Mouse (Mus musculus) layer of hippocampus, postnatal 25 days (tissue): ENCODE measurements around the gene Slc27a4. TPM values are rescaled to one million over a fixed set of nuclear protein-coding genes. Genes with fewer than 3 reads are reported as not detected.

ENCODE experiments used
- DNase-seq, 2 experiments: peaks; one replicate each; pipeline ENCODE4 v3.0.0; 2022; ENCODE audit warnings: mixed read lengths in 2 of 2, low spot score in 1 of 2; ENCODE audit errors: extremely low spot score in 1 of 2
- total RNA-seq, 2 experiments: library from RNA; stranded (reverse); gene quantifications; 2 replicates each; pipeline ENCODE4 v1.2.3; 2021

The Slc27a4 gene
- total RNA-seq, 2 experiments from 2014 or later: 74.1 to 76.7 TPM

DNA sequence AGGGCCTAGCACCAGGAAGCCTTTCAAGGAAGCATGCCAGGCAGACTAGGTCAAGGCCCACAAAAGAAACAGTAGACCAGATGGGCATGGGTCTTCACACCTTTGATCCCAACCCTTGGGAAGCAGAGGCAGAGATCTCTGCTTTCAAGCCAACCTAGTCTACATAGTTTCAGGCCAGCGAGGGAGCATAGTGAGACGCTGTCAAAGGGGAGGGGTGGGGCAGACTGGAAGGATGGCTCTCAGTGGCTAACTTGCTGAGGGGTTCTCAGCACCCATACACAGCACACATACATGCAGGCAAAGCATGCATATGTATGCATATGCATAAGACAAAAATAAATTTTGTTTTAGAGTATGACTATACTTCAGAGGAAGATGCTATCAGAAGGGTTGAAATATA, 16.9 kb downstream of the Slc27a4 start:
- no peak for DNase-seq

- DNase-seq: peak; percentile 47 to 57
Measured at GRCm38 (mm10) chr2:29820025-29820817, 17.8 kb downstream of the Slc27a4 start, which contains the start of gene Urm1. TSS of gene Urm1 (plus strand) at chr2:29820075.

GRCm38 (mm10) chr2:29826318-29826925, 24.0 kb downstream of the Slc27a4 start:
- DNase-seq: no peak

GRCm38 (mm10) chr2:29826926-29827708, 24.7 kb downstream of the Slc27a4 start:
- DNase-seq: peak; percentile 78 to 81

- DNase-seq: no peak
Measured at GRCm38 (mm10) chr2:29827709-29828024, 25.2 kb downstream of the Slc27a4 start.

DNA sequence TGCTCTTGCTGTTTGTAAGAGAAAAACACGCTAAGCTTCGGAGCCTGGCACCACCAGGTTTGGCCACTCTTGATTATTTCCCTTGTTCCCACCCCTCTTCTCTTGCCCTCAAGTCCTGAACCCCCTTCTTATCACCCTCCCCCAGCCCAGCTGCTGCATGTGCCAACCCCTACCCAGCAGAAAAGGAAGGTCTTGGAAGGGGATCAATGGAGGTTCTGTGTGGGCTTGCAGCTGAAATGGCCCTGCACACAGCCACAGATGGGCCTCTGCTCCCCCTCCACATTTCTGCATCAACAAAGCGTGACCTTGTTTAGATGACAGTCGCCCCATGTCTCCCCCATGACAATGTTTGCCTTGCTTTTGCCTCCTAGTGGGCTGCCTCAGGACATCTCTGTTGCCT, 28.7 kb downstream of the Slc27a4 start:
- DNase-seq: no peak

DNA sequence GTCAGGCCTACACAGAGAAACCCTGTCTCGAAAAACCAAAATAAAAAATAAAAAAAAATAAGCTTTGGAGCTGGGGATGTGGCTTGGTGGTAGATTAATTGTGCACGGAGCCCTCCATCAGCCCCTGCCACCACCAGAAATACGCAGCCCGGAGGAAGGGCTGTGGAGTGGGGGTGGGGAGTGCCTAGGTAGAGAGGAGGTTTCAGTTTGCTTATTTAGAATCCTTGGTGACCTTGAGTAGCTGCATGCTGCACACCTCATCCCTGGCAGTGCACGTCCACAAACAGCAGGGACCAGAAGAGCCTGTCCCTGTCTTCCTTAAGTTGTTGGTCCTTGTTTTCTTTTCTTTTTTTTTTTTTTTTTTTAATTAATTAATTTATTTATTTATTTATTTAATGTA, 31.4 kb downstream of the Slc27a4 start:
- DNase-seq: no peak

GRCm38 (mm10) chr2:29835391-29835899, 33.0 kb downstream of the Slc27a4 start:
- no peak for DNase-seq

DNA sequence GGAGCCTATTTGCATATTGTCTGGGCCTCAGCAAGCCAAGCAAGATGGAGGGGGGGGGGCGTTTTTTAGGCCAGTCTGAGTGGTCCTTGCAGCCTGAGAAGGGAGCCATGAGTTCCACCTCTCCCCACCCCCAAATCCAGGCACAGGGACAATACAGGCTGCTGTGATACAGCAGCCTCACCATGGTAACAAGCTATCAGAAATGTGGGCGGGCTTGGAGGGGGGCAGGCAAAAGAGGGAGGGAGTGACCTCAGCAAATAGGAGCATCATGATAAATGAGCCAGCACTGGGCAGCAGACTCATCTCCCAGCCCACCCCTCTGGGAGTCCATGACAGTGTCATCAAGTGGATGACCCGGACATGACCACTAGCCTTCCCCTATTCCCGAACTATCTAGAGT, 37.0 kb downstream of the Slc27a4 start:
- no peak for DNase-seq

GRCm38 (mm10) chr2:29843231-29844105, 41.0 kb downstream of the Slc27a4 start:
- DNase-seq: no peak

- no peak for DNase-seq
Measured at GRCm38 (mm10) chr2:29844115-29844514, 41.7 kb downstream of the Slc27a4 start.

DNA sequence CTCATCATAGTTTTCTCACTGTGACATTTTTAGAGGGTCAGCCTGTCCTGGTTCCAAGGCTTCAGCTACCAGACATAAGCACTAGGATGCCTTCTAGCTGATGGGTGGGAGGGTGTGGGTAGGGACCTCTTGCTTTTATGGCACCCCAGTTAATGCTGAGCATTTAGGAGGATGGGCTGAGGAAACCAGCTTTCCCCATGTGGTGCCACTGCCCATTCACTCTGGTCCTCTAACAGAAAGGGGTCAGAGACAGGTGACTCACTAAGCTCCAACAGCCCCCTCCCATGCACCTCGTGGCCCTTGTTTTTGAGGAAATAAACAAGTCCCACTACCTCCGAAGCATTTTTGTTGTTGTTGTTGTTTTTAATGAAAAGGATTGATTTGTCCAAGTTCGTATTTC, 42.2 kb downstream of the Slc27a4 start:
- no peak for DNase-seq

GRCm38 (mm10) chr2:29845636-29846035, 43.2 kb downstream of the Slc27a4 start:
- DNase-seq: no peak

GRCm38 (mm10) chr2:29846061-29846853, 43.8 kb downstream of the Slc27a4 start:
- no peak for DNase-seq

GRCm38 (mm10) chr2:29846911-29847310, 44.5 kb downstream of the Slc27a4 start:
- no peak for DNase-seq

DNA sequence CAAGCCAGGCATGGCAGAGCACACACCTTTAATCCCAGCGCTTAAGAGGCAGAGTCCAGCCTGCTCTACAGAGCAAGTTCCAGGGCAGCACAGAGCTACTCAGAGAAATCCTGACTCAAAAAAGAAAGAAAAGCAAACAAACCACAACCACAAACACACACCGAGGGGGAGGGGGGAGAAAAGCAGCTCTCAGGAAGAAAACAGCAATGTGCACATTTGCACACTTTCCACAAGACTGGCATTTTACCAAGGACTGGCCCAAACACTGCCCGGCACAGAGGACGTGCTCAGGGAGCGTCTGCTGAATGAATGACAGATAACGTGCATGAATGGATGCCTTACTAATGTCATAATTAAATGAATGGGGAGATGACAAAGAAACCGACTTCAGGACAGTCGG, 46.6 kb downstream of the Slc27a4 start:
- no peak for DNase-seq

DNA sequence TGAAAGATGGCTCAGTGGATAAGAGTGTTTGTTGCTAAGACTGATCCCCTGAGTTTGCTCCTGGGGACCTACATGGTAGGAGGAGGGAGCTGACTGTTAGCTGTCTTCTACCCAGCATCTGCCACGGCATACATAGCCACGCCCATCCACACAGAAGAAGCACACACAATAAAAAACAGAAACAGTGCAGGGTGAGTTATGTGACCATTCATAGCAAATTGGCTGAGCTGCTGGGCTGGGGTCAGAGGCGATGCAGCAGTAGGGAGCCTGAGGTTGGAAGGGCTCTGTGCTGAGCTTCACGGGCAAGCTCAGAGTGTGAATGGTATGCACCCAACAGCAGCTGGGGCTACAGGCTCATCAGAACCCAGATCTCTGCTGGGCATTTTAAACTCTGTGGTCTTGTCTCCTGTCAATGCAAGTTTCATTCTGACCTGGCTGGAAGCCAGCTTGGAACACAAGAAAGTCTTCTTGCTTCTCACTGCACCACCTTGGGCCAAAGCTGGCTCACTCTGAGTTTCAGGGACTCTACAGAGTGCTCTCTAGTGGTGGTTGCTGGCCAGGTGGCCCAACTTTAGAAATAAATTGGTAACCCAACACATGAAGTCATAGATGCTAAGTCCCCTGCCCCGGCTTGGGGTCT, 47.5 kb downstream of the Slc27a4 start:
- DNase-seq: no peak

DNA sequence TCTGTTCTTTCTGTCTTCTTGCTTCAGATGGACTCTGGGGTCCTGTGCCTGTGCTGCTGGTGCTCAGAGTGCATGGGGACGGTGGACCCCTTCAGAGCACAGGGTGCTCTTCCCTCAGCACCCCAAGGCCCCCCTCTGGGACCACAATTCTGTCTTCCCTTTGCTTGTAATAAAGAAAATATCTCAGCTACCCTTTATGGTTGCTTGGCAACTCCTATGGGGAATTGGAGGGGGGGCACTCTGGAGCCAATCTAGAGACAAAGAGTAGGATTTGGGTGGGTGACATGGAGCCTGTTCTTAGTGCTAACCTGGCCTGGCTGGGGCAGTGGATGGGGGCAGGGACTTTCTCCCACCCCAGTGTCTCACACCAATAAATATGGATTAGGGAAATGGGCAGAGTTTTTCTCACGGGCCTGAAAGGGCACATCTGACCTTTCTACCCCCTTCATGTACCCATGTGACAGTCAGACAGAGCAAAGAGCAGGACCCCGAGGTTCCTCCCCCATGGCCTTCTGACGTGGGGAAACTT, 50.6 kb downstream of the Slc27a4 start:
- no peak for DNase-seq

GRCm38 (mm10) chr2:29853736-29854135, 51.3 kb downstream of the Slc27a4 start:
- no peak for DNase-seq
